In genomic region chr9:121757432-121757831, GRCm38 (mm10) we compare ENCODE assay signal across 9 mouse cellular contexts. TPM values are rescaled to one million over a fixed set of nuclear protein-coding genes. Genes with fewer than 3 reads are reported as not detected.
DNase-seq lines count a peak whose midpoint lies in the region; ATAC-seq and TF ChIP-seq lines count a peak whose summit lies in the region.
"Had no signal": no experiment of that assay in that cellular context is flagged by ENCODE, and none has a peak within 500 bp of the region (broad histone marks: within the 10 kb centered on the region; RNA-seq: fewer than 3 reads in every experiment).

No protein-coding gene starts in this region.

- peaks cover 13% of the 10 kb centered on the region for H3K36me3 ChIP-seq in neural tube, embryonic 11.5 days (ENCODE audit: control insufficient read depth, insufficient read depth, low read length)

- 74% methylated on average over 3 of the region's 3 CpGs for WGBS in neural tube, embryonic 11.5 days

- H3K9ac ChIP-seq in neural tube, embryonic 11.5 days (ENCODE audit: low read length): no peak overlapping the region

- H3K9me3 ChIP-seq in neural tube, embryonic 11.5 days (ENCODE audit: control insufficient read depth, low read length): no peaks in the 10 kb centered on the region

- intact Hi-C loops in left cerebral cortex, adult 2 months (cut with DNase I): no loop called here
- intact Hi-C loops in gastrocnemius, postnatal 14 days (cut with DNase I; ENCODE audit: low total_unique reads): no loop called here

- DNase-seq in cerebellum, adult 18-20 months: peak; percentile 30 to 34
- DNase-seq in cerebellum, adult 11-12 months: no peak
- DNase-seq in left cerebral cortex, adult 2 months (ENCODE audit: extremely low spot score in 1 of 2, low spot score in 2 of 2): peak; percentile 23 to 25
- no peak for DNase-seq in left cerebral cortex, adult 11 months (ENCODE audit: low spot score)
- DNase-seq in forelimb bud, embryonic 11.5 days (ENCODE audit: low read depth, low spot score): peak; percentile 14
- peak; percentile 31 for DNase-seq in neural tube, embryonic 11.5 days (ENCODE audit: low spot score)
- DNase-seq in gastrocnemius, postnatal 14 days: no peak
- no peak for DNase-seq in layer of hippocampus, postnatal 14 days (ENCODE audit: low spot score in 2 of 2)
- DNase-seq: spleen, adult 18-20 months had no signal

- peak overlapping the region; percentile 99 for H3K27ac ChIP-seq in left cerebral cortex, adult 2 months
- no peak overlapping the region for H3K27ac ChIP-seq in neural tube, embryonic 11.5 days (ENCODE audit: low read depth, low read length)

- H3K4me1 ChIP-seq in neural tube, embryonic 11.5 days (ENCODE audit: control insufficient read depth, insufficient read depth, low read length): peaks cover 20% of the 10 kb centered on the region

- no peak for ATAC-seq in neural tube, embryonic 11.5 days (ENCODE audit: insufficient read depth, low FRiP score, low TSS enrichment)

- TF ChIP-seq CTCF in left cerebral cortex, adult 2 months (IDR thresholded peaks at IDR 0.05): no peak

- H3K27me3 ChIP-seq in neural tube, embryonic 11.5 days (ENCODE audit: control insufficient read depth, insufficient read depth, low read length): no peaks in the 10 kb centered on the region

- H3K4me3 ChIP-seq in left cerebral cortex, adult 2 months: no peak overlapping the region
- no peak overlapping the region for H3K4me3 ChIP-seq in neural tube, embryonic 11.5 days (ENCODE audit: low read depth, low read length)

- no peak overlapping the region for H3K4me2 ChIP-seq in neural tube, embryonic 11.5 days (ENCODE audit: low read depth)

RNA-seq across cellular contexts. Expression of gene Zfp651, which starts 1.7 kb away (rescaled TPM):
- total RNA-seq in left cerebral cortex, adult 2 months (2021): 100 to 1,000 TPM; 119 to 133 TPM
- 6.7 and 7.0 TPM in 2 replicates for polyA plus RNA-seq in neural tube, embryonic 11.5 days (2014; fragmentation: Nextera tagmentation; extraction: Ambion mirVana)
- 10 to 100 TPM; 51.5 to 56.1 TPM for total RNA-seq in gastrocnemius, postnatal 14 days (2021)
- total RNA-seq in layer of hippocampus, postnatal 14 days (2021): 100 to 1,000 TPM; 105 to 107 TPM

RNA-seq across cellular contexts. Expression of gene Klhl40, which starts 20.0 kb away (rescaled TPM):
- 10 to 100 TPM in 1 of 2 experiments, 1 to 10 TPM in 1; 7.3 to 10.5 TPM for total RNA-seq in left cerebral cortex, adult 2 months (2021)
- 3.6 and 4.6 TPM in 2 replicates for polyA plus RNA-seq in neural tube, embryonic 11.5 days (2014; fragmentation: Nextera tagmentation; extraction: Ambion mirVana)
- total RNA-seq in gastrocnemius, postnatal 14 days (2021): 100 to 1,000 TPM; 116 to 158 TPM
- 1 to 10 TPM; 3.2 to 4.3 TPM for total RNA-seq in layer of hippocampus, postnatal 14 days (2021)

RNA-seq across cellular contexts. Expression of gene Hhatl, which starts 34.9 kb away (rescaled TPM):
- total RNA-seq in left cerebral cortex, adult 2 months (2021): 10 to 100 TPM; 20.0 to 21.3 TPM
- polyA plus RNA-seq in neural tube, embryonic 11.5 days (2014; fragmentation: Nextera tagmentation; extraction: Ambion mirVana): 0.13 TPM in 1 of 2 replicates, not detected in the other
- total RNA-seq in gastrocnemius, postnatal 14 days (2021): 100 to 1,000 TPM; 276 to 284 TPM
- total RNA-seq in layer of hippocampus, postnatal 14 days (2021): 1 to 10 TPM; 7.5 to 8.3 TPM

RNA-seq across cellular contexts. Expression of gene Nktr, which starts 38.5 kb away (rescaled TPM):
- 100 to 1,000 TPM; 125 to 130 TPM for total RNA-seq in left cerebral cortex, adult 2 months (2021)
- polyA plus RNA-seq in neural tube, embryonic 11.5 days (2014; fragmentation: Nextera tagmentation; extraction: Ambion mirVana): 56.9 and 61.7 TPM in 2 replicates
- total RNA-seq in gastrocnemius, postnatal 14 days (2021): 10 to 100 TPM; 24.2 to 29.9 TPM
- 100 to 1,000 TPM; 105 to 121 TPM for total RNA-seq in layer of hippocampus, postnatal 14 days (2021)

RNA-seq across cellular contexts. Expression of gene Ss18l2, which starts 47.3 kb away (rescaled TPM):
- total RNA-seq in left cerebral cortex, adult 2 months (2021): 10 to 100 TPM; 84.4 to 89.6 TPM
- polyA plus RNA-seq in neural tube, embryonic 11.5 days (2014; fragmentation: Nextera tagmentation; extraction: Ambion mirVana): 134 and 135 TPM in 2 replicates
- 10 to 100 TPM; 89.3 to 93.6 TPM for total RNA-seq in gastrocnemius, postnatal 14 days (2021)
- 10 to 100 TPM; 83.1 to 92.6 TPM for total RNA-seq in layer of hippocampus, postnatal 14 days (2021)

Comparison
In these comparisons a context has a peak if more than half of its experiments do, and no peak if none do; other contexts are left out.
1. DNase-seq: peak in cerebellum, adult 18-20 months (2 of 2), left cerebral cortex, adult 2 months (2 of 2), forelimb bud, embryonic 11.5 days (single experiment) and neural tube, embryonic 11.5 days (single experiment); none in cerebellum, adult 11-12 months (single experiment), left cerebral cortex, adult 11 months (single experiment), gastrocnemius, postnatal 14 days (single experiment) and layer of hippocampus, postnatal 14 days (0 of 2).
2. RNA of gene Klhl40, which starts 20.0 kb away (total RNA-seq): 116 to 158 TPM in gastrocnemius, postnatal 14 days; 7.3 to 10.5 TPM in left cerebral cortex, adult 2 months and 3.2 to 4.3 TPM in layer of hippocampus, postnatal 14 days; every median in the first group is over 10 times any median in the second.
3. RNA of gene Hhatl, which starts 34.9 kb away (total RNA-seq): 276 to 284 TPM in gastrocnemius, postnatal 14 days; 20.0 to 21.3 TPM in left cerebral cortex, adult 2 months and 7.5 to 8.3 TPM in layer of hippocampus, postnatal 14 days; every median in the first group is over 10 times any median in the second.